Mouse (Mus musculus): Measurements from ENCODE around the gene Adrb1. TPM values are rescaled to one million over a fixed set of nuclear protein-coding genes. Genes with fewer than 3 reads are reported as not detected.

Gene Adrb1
- polyA plus RNA-seq, 1 experiment from 2014 or later, result 0.50 TPM

DNA sequence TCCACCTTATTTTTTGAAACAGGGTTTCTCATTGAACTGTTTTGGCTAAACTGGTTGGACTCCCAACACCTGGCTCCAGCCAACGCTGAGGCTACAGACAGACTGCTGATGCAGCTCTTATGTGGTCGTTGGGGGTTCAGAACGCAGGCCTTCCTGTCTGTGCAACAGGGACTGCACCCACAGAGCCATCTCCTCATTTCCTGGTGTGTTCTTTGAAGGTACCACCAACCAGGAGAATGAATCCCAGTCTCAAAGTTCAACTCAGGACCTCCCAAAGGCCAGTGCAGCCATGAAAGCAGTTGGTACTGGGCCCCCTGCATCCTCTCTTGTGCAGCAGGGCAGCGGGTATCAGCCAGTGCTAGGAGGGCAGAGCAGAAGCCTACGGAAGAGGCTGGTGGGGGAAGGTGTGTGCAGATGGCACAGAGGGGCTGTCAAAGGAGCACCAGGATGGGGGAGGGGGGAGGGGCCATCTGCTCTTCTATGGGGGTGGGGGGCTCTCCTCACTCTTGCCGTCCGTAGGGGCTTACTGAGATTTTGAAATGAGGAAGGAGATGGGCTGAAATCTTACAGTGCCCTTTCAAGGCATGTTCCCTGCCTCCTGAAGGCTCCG, 34.9 kb upstream of the Adrb1 start:
- no peak overlapping the region for H3K9ac ChIP-seq (replicated peaks)
- peaks cover 17% of the 10 kb centered on the region for H3K4me1 ChIP-seq (replicated peaks)
- H3K36me3 ChIP-seq, result no peaks in the 10 kb centered on the region
- H3K27ac ChIP-seq, result no peak overlapping the region
- no peaks in the 10 kb centered on the region for H3K9me3 ChIP-seq
- 80% methylated on average over 8 of the region's 8 CpGs for WGBS
- H3K27me3 ChIP-seq, result no peaks in the 10 kb centered on the region
- no peak overlapping the region for H3K4me2 ChIP-seq
- H3K4me3 ChIP-seq (replicated peaks), result no peak overlapping the region
- ATAC-seq (ENCODE audit: insufficient number of reproducible peaks, insufficient read depth, low FRiP score, low TSS enrichment, low read depth), result no peak

DNA sequence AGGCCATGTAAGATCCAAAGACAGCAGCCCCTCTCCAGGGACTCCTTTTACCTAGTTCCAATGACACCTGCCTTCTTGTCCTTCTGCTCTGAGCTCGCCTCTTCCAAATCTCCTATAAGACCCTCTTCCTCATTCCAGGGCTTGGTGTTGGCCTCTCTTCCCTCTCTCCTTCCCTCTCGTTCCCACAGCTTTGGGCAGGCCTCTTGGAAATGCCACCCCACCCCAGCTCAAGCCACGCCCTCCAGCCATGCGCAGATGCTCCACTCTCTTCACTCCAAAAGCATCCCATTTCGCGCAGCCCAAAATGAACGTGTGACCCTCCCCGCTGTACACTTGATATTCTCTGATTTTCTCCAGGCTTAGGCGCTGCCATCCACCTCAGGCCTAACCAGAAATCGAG, 34.3 kb upstream of the Adrb1 start:
- no peaks in the 10 kb centered on the region for H3K9me3 ChIP-seq
- no peak overlapping the region for H3K4me2 ChIP-seq
- no peak overlapping the region for H3K27ac ChIP-seq
- no peaks in the 10 kb centered on the region for H3K27me3 ChIP-seq
- H3K36me3 ChIP-seq, result no peaks in the 10 kb centered on the region
- no peak overlapping the region for H3K4me3 ChIP-seq (replicated peaks)
- no peak overlapping the region for H3K9ac ChIP-seq (replicated peaks)
- H3K4me1 ChIP-seq (replicated peaks), result peaks cover 22% of the 10 kb centered on the region
- no peak for ATAC-seq (ENCODE audit: insufficient number of reproducible peaks, insufficient read depth, low FRiP score, low TSS enrichment, low read depth)
- WGBS, result 76% methylated on average over 10 of the region's 10 CpGs

DNA sequence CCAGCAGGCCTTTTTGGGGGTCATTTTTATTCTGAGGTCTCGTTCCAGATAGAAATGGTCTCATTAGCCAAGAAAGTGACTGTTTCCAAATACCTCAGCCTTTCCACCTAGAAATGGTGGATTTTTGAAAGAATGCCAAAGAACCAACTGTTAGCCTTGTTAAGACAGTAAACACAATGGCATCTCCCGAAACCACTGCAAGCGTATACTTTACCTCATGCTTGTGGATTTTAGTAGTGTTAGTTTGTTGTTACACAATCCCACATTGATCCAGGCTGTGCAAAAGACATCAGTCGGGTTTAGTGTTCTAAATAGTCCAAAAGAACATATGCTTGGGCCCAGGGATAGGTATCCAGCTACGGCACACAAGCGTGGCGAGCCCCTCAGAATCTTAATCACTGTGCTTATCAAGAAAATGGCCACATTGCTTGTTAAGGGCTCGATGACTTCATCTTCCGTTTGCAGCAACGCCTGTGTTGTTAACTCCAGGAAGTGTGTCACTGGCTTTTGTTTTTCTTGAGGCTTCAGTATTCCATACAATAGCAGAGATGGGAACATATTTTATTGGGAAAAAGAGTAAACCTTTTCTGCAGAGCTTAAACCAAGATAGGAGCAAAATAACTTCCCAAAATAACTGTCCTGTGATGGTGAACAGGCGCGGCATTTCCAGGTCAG, 33.2 kb upstream of the Adrb1 start:
- H3K27ac ChIP-seq, result no peak overlapping the region
- H3K9ac ChIP-seq (replicated peaks), result no peak overlapping the region
- no peaks in the 10 kb centered on the region for H3K36me3 ChIP-seq
- ATAC-seq (ENCODE audit: insufficient number of reproducible peaks, insufficient read depth, low FRiP score, low TSS enrichment, low read depth), result no peak
- no peak overlapping the region for H3K4me2 ChIP-seq
- WGBS, result 83% methylated on average over 12 of the region's 12 CpGs
- no peaks in the 10 kb centered on the region for H3K27me3 ChIP-seq
- no peak overlapping the region for H3K4me3 ChIP-seq (replicated peaks)
- no peaks in the 10 kb centered on the region for H3K9me3 ChIP-seq
- peaks cover 23% of the 10 kb centered on the region for H3K4me1 ChIP-seq (replicated peaks)

DNA sequence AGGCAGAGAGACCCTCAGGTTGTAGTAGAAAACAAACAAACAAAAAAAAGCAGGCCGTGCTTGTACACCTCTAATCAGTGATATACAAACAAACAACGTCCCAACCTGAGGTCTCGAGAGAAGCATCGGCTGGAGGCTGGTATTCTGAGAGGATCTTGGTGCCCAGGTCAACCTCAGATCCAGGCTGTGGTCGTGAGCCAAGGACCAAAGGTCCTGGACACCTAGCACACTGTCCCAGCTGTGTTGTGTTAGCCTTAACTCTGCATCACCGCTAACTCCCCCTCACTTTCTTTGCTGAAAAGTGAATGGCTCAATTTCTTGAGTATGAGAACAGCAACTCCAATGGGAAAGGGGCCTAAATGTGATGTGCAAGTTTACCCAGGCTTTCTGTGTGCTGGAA, 32.5 kb upstream of the Adrb1 start:
- Histone ChIP-seq H3K27me3 (no peaks in the 10 kb centered on the region), H3K9me3 (no peaks in the 10 kb centered on the region), H3K4me1 (replicated peaks) (peaks cover 23% of the 10 kb centered on the region), H3K4me3 (replicated peaks) (no peak overlapping the region), H3K4me2 (no peak overlapping the region), H3K36me3 (no peaks in the 10 kb centered on the region), H3K27ac (no peak overlapping the region), H3K9ac (replicated peaks) (no peak overlapping the region)
- WGBS, result 71% methylated on average over 6 of the region's 6 CpGs
- ATAC-seq (ENCODE audit: insufficient number of reproducible peaks, insufficient read depth, low FRiP score, low TSS enrichment, low read depth), result no peak

DNA sequence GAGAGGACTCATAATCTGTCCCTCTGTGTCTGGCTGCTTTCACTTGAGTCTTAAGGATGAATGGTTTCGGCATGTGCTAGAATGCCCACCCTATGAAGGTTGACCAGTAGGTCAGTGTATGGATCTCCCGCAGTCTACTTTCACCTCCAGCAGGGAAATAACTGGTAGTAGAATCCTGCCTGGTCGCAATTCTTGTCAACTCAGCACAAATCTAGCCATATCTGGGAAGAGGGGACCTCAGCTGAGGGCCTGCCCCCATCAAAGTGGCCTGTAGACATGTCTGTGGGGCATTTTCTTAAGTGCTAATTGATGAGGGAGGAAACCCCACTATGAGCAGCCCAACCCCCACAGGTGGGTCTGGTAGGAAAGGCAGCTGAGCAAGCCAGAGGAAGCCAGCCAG, 30.9 kb upstream of the Adrb1 start:
- ATAC-seq (ENCODE audit: insufficient number of reproducible peaks, insufficient read depth, low FRiP score, low TSS enrichment, low read depth), result no peak
- Histone ChIP-seq H3K36me3 (no peaks in the 10 kb centered on the region), H3K4me3 (replicated peaks) (no peak overlapping the region), H3K9ac (replicated peaks) (no peak overlapping the region), H3K27me3 (no peaks in the 10 kb centered on the region), H3K4me2 (no peak overlapping the region), H3K4me1 (replicated peaks) (peaks cover 11% of the 10 kb centered on the region), H3K27ac (no peak overlapping the region), H3K9me3 (no peaks in the 10 kb centered on the region)
- WGBS, result 98% methylated on average over 3 of the region's 3 CpGs

DNA sequence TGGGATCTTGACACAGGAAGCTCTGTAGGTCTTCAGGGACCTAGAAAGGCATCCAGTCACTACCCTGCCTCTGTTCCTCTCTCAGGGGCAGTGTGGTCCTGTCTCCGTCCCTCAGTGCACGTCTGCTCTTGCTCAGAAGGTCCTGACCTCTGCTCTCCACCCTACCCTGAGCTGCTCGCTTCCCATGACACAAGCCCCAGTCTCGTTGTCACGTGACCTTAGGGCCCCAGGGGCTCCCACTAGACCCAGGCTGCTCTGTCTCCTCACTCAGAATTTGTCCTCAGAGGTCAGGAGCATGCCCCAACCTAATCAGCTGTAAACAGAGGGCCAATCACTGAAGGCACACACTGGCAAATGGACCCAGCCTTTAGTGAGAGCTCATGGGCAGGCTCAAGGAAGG, 29.5 kb upstream of the Adrb1 start:
- ATAC-seq (ENCODE audit: insufficient number of reproducible peaks, insufficient read depth, low FRiP score, low TSS enrichment, low read depth), result no peak

DNA sequence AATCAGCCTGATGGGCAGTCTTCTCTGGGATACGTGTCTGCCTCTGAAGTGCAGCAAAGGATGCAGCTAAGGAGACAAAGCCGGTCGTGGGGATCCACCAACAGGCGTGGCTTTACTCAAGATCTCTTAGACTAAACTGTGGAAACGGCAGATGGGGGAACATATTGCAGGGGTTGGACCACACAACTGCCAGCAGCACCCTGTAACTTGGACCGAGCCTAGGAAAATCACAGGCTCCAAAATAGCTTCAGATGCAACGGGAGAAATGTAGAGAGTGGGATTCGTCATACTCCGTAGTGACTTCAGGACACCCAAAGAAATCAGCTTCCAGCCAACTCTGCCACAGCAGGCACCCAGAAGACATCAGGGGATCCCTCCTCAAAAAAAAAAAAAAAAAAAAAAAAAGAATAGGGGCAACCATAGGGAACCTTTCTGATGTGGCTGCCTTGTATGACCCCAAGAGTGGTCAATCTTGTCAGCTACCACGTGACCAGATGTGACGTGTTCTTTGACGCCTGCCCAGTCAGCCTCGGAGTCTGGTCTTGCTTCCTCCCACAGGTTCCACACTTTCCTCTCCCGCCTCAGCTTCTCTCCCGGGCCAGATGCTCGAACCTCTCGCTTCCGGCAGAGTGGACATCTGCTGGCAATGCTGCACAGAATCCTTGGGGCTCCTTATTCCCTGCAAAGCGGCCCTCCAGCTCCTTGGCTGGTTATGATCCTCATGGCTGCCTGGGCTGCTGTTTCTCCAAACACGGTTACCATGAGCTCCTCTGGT, 24.4 kb upstream of the Adrb1 start:
- Histone ChIP-seq H3K4me2 (no peak overlapping the region), H3K9me3 (no peaks in the 10 kb centered on the region), H3K4me1 (replicated peaks) (peaks cover 2% of the 10 kb centered on the region; the same call in 1 of the 2 replicates), H3K36me3 (no peaks in the 10 kb centered on the region), H3K27ac (no peak overlapping the region), H3K27me3 (no peaks in the 10 kb centered on the region), H3K4me3 (replicated peaks) (no peak overlapping the region), H3K9ac (replicated peaks) (no peak overlapping the region)
- no peak for ATAC-seq (ENCODE audit: insufficient number of reproducible peaks, insufficient read depth, low FRiP score, low TSS enrichment, low read depth)
- 88% methylated on average over 20 of the region's 20 CpGs for WGBS

More for the DNA sequence above, 29.5 kb upstream of the Adrb1 start:
- peaks cover 6% of the 10 kb centered on the region; the same call in 1 of the 2 replicates for H3K4me1 ChIP-seq (replicated peaks)
- H3K9ac ChIP-seq (replicated peaks), result no peak overlapping the region
- 21% methylated on average over 5 of the region's 5 CpGs for WGBS
- H3K27me3 ChIP-seq, result no peaks in the 10 kb centered on the region
- no peaks in the 10 kb centered on the region for H3K36me3 ChIP-seq
- no peak overlapping the region for H3K4me3 ChIP-seq (replicated peaks)
- no peak overlapping the region for H3K27ac ChIP-seq
- H3K9me3 ChIP-seq, result no peaks in the 10 kb centered on the region
- H3K4me2 ChIP-seq, result no peak overlapping the region

DNA sequence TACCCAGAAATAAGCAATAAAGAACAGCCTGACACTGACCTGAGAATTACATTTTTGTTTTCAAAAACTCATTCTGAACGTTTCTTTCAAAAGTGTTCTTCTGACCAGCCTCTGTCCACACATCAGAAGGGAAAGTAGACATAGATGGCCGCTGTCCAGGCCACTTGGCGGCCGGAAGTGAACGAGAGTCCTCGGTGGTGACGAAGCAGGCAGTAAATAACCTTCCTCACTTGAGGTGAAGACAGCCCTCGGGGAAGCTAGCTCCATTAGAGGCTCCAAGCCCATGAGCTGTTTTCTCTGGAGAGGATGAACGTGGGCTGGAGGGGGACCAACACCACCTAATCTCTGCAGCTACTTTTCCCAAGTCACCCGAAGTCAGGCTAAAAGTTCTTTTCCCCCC, 21.2 kb upstream of the Adrb1 start:
- Histone ChIP-seq H3K9me3 (no peaks in the 10 kb centered on the region), H3K36me3 (no peaks in the 10 kb centered on the region), H3K4me3 (replicated peaks) (no peak overlapping the region), H3K27ac (no peak overlapping the region), H3K4me1 (replicated peaks) (no peaks in the 10 kb centered on the region), H3K9ac (replicated peaks) (no peak overlapping the region), H3K4me2 (no peak overlapping the region), H3K27me3 (no peaks in the 10 kb centered on the region)
- 40% methylated on average over 10 of the region's 10 CpGs for WGBS
- no peak for ATAC-seq (ENCODE audit: insufficient number of reproducible peaks, insufficient read depth, low FRiP score, low TSS enrichment, low read depth)

DNA sequence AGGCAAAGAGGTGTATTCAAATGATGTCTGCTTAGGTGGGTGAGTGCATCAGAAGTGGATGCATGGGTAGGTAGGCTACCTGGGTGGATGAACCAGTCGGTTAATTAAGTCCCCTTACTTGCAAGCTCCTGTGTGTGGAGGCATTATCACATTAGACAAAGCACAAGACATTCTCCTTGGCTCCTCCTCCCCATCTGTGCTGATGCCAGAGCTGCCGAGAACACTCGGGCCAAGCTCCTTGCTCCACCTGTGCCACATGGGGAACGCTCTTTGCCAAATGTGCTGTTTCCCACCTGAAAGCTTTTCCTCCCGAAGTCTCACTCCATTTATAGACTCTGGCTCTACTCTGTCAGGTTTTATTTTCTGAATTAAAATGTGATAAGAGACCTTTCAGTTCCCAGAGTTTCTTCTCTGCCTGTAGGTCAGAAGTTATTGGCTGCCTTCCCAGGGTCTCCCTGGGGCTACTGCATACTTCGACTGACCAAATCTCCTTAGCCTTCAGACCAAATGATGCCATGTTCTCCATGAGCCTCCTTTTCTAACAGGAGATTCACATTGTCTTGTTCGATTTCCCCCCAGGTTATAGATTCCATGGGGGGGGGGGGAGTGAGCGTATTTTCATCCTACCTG, 20.5 kb upstream of the Adrb1 start:
- H3K9me3 ChIP-seq, result no peaks in the 10 kb centered on the region
- H3K27ac ChIP-seq, result no peak overlapping the region
- 77% methylated on average over 8 of the region's 8 CpGs for WGBS
- no peak overlapping the region for H3K9ac ChIP-seq (replicated peaks)
- H3K4me3 ChIP-seq (replicated peaks), result no peak overlapping the region
- H3K4me2 ChIP-seq, result no peak overlapping the region
- no peak for ATAC-seq (ENCODE audit: insufficient number of reproducible peaks, insufficient read depth, low FRiP score, low TSS enrichment, low read depth)
- no peaks in the 10 kb centered on the region for H3K36me3 ChIP-seq
- no peaks in the 10 kb centered on the region for H3K27me3 ChIP-seq
- no peaks in the 10 kb centered on the region for H3K4me1 ChIP-seq (replicated peaks)

DNA sequence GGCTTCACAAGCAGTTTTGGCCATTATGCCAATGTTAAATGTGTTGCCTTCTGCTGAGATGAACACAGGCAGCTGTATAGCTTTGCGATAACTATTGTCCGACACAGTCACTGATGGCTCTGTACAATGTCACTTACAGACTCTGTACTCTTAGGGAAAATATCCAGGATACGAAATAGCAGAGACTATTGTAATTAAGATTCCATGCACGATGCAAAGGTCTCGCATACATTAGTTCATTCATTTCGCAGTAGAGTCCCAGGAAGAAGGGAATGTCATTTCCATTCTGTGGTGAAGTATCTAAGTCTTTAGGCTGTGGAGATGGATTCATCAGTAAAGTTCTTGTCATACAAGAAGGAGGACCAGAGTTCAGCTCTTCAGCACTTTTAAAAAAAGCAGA, 20.0 kb upstream of the Adrb1 start:
- Histone ChIP-seq H3K9ac (replicated peaks) (no peak overlapping the region), H3K4me3 (replicated peaks) (no peak overlapping the region), H3K36me3 (no peaks in the 10 kb centered on the region), H3K4me2 (no peak overlapping the region), H3K9me3 (no peaks in the 10 kb centered on the region), H3K4me1 (replicated peaks) (no peaks in the 10 kb centered on the region), H3K27me3 (no peaks in the 10 kb centered on the region), H3K27ac (no peak overlapping the region)
- ATAC-seq (ENCODE audit: insufficient number of reproducible peaks, insufficient read depth, low FRiP score, low TSS enrichment, low read depth), result no peak
- 93% methylated on average over 6 of the region's 6 CpGs for WGBS
